Mouse (Mus musculus) intestine, embryonic 16.5 days (tissue): ENCODE data around the gene Esrrg. TPM values are rescaled to one million over a fixed set of nuclear protein-coding genes. Genes with fewer than 3 reads are reported as not detected.

Experiments used
- ATAC-seq: fragments of 200-750 bp; cut with Nextera tagmentation; 2 replicates; pipeline ENCODE4 v1.8.0; 2017; ENCODE audit warnings: moderate TSS enrichment, moderate library complexity
- H3K27ac ChIP-seq: fragments of 300-500 bp; sonication (generic); 2 replicates; pipeline ENCODE4 v1.5.1; 2014; ENCODE audit warnings: mild to moderate bottlenecking, low read length
- H3K27me3 ChIP-seq: fragments of 300-500 bp; sonication (generic); replicated peaks from 2 replicates; pipeline ENCODE4 v1.6.1; 2014; ENCODE audit warnings: low read length, control low read depth, mixed read lengths; ENCODE audit not compliant: control insufficient read depth, insufficient read depth
- H3K36me3 ChIP-seq: fragments of 300-500 bp; sonication (generic); 2 replicates; pipeline ENCODE4 v1.6.1; 2014; ENCODE audit warnings: low read length, control low read depth; ENCODE audit not compliant: control insufficient read depth, insufficient read depth
- H3K4me1 ChIP-seq: fragments of 300-500 bp; sonication (generic); 2 replicates; pipeline ENCODE4 v1.6.1; 2014; ENCODE audit warnings: low read length, control low read depth, mixed read lengths; ENCODE audit not compliant: control insufficient read depth, insufficient read depth
- H3K4me2 ChIP-seq: fragments of 300-500 bp; sonication (generic); 2 replicates; pipeline ENCODE4 v1.6.1; 2014; ENCODE audit warnings: low read depth, low read length, control low read depth
- H3K4me3 ChIP-seq: fragments of 300-500 bp; sonication (generic); 2 replicates; pipeline ENCODE4 v1.5.1; 2014; ENCODE audit warnings: mild to moderate bottlenecking, low read length
- H3K9ac ChIP-seq: fragments of 300-500 bp; sonication (generic); 2 replicates; pipeline ENCODE4 v1.6.1; 2014; ENCODE audit warnings: low read depth, low read length
- H3K9me3 ChIP-seq: fragments of 300-500 bp; sonication (generic); 2 replicates; pipeline ENCODE4 v1.6.1; 2016; ENCODE audit warnings: low read length, control low read depth; ENCODE audit not compliant: control insufficient read depth
- WGBS: fragments of 180-500 bp; shearing (Covaris S2); extraction: QIAGEN DNeasy Blood & Tissue Kit; methylation state at CpG from one replicate; pipeline ENCODE4 v1.1.7; 2014; 5-methylcytosine and 5-hydroxymethylcytosine counted together
- polyA plus RNA-seq: library from polyadenylated mRNA; unstranded; fragments of >200 nt; fragmentation: Nextera tagmentation; extraction: Ambion mirVana; gene quantifications from 2 replicates; pipeline ENCODE4 v1.2.1, GENCODE M21; 2015

The Esrrg gene
- polyA plus RNA-seq: 3.6 and 4.6 TPM in 2 replicates

DNA sequence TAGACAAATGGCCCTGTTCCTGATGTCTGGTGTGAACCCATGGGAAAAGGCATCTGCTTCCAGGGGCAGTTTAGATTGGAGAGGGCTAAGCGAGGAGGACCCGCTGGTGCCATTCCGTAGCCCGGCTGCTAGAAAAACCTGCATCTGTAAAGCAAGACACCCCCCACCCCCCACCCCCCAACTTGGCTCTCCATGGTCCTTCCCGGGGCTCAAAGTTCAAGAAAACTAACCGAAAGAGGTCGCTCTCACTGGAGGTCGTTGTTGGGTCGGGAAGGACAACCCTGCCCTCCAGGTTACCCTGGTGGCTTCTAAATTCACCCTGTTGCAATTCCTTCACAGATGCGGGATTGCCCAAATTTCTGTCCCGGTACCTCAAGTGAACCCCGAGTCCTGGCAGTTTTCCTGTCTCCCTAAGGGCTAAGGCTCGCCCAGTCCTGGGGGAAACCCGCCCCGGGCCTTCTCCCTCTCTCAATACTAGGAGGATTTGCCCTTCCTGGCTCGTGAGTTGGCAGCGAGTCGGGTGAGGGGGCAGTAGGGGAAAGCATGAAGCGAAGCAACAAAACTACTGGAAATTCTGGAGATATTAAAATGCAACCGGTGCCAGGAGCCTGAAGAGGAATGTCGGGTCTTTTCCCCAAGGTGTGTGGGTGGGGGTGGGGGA, at the start of gene Esrrg:
Esrrg (plus strand) TSS at position 531 of the 661 bp plus-strand sequence.
- Histone ChIP-seq H3K4me2 (peak within 1 kb of the TSS; percentile 73), H3K4me1 (peaks cover 19% of the 10 kb centered on the region), H3K4me3 (peak within 1 kb of the TSS; percentile 45), H3K9me3 (no peaks in the 10 kb centered on the region), H3K27me3 (peaks cover 37% of the 10 kb centered on the region), H3K27ac (no peak within 1 kb of the TSS), H3K9ac (peak within 1 kb of the TSS; percentile 57), H3K36me3 (no peaks in the 10 kb centered on the region)
- 5% methylated on average over 21 of the region's 21 CpGs for WGBS
- ATAC-seq: no peak

GRCm38 (mm10) chr1:187583982-187584381, 24.6 kb upstream of the Esrrg start:
- ATAC-seq: no peak
- 0 out of 2 replicates have a peak, but pooled peaks cover 6% of the 10 kb centered on the region for H3K4me1 ChIP-seq
- no peaks in the 10 kb centered on the region for H3K9me3 ChIP-seq
- H3K4me3 ChIP-seq: no peak overlapping the region
- H3K36me3 ChIP-seq: no peaks in the 10 kb centered on the region
- H3K27me3 ChIP-seq: no peaks in the 10 kb centered on the region
- no peak overlapping the region for H3K4me2 ChIP-seq
- H3K9ac ChIP-seq: no peak overlapping the region
- no peak overlapping the region for H3K27ac ChIP-seq

DNA sequence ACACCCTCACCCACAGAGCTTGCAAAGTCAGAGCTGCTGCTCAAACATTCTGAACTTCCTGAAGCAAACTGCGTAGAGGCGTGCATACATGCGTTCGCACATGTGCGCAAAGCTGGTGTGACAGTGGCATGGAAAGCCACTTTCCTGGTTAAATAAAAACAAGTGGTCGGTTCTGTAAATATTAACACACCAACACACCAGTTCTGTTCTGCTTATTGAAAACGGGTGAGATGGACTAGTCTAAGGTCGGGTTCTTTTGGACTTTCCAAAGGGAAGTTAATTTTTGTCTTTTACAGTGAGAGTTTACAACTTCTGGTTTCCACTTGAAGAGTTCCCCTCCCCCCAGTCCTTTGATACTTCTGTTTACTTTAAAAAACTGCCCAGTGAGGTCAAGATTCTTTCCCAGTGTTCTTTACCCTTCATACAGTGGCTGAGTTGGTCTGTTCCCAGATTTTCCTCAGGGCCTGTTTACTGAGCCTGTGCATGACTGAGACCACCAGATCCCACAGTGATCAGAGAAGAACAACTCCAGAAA, 22.0 kb upstream of the Esrrg start:
- H3K36me3 ChIP-seq: no peaks in the 10 kb centered on the region
- H3K4me1 ChIP-seq: 0 out of 2 replicates have a peak, but pooled peaks cover 6% of the 10 kb centered on the region
- no peak overlapping the region for H3K4me2 ChIP-seq
- ATAC-seq: peak; percentile 28; the same call in 1 of the 2 replicates
- H3K9me3 ChIP-seq: no peaks in the 10 kb centered on the region
- no peak overlapping the region for H3K9ac ChIP-seq
- no peaks in the 10 kb centered on the region for H3K27me3 ChIP-seq
- 73% methylated on average over 8 of the region's 8 CpGs for whole genome bisulfite sequencing
- no peak overlapping the region for H3K4me3 ChIP-seq
- no peak overlapping the region for H3K27ac ChIP-seq

- WGBS: 60% methylated on average over 2 of the region's 2 CpGs
- H3K27ac ChIP-seq: no peak overlapping the region
These were observed 5.6 kb upstream of the Esrrg start for GRCm38 (mm10) chr1:187602942-187603341.

GRCm38 (mm10) chr1:187604063-187604484, 4.5 kb upstream of the Esrrg start:
- 6% methylated on average over 11 of the region's 11 CpGs for WGBS
- Histone ChIP-seq H3K4me1 (peaks cover 16% of the 10 kb centered on the region), H3K4me2 (peak overlapping the region; percentile 50), H3K27me3 (peaks cover 33% of the 10 kb centered on the region), H3K27ac (no peak overlapping the region), H3K4me3 (peak overlapping the region; percentile 30), H3K9me3 (0 out of 2 replicates have a peak, but pooled peaks cover 4% of the 10 kb centered on the region), H3K36me3 (no peaks in the 10 kb centered on the region), H3K9ac (no peak overlapping the region)
- ATAC-seq: peak; percentile 49

More at GRCm38 (mm10) chr1:187602942-187603341, 5.6 kb upstream of the Esrrg start:
- H3K4me1 ChIP-seq: peaks cover 16% of the 10 kb centered on the region
- no peaks in the 10 kb centered on the region for H3K36me3 ChIP-seq
- no peak overlapping the region for H3K4me3 ChIP-seq
- no peak for ATAC-seq
- H3K4me2 ChIP-seq: no peak overlapping the region
- H3K9ac ChIP-seq: no peak overlapping the region
- peaks cover 30% of the 10 kb centered on the region for H3K27me3 ChIP-seq
- 0 out of 2 replicates have a peak, but pooled peaks cover 4% of the 10 kb centered on the region for H3K9me3 ChIP-seq

- 36% methylated on average over 24 of the region's 24 CpGs for WGBS
- Histone ChIP-seq H3K9ac (no peak overlapping the region), H3K4me3 (0 out of 2 replicates have a peak overlapping the region, but pooled peaks have one; percentile 18), H3K4me1 (peaks cover 17% of the 10 kb centered on the region), H3K27me3 (peaks cover 33% of the 10 kb centered on the region), H3K36me3 (no peaks in the 10 kb centered on the region), H3K9me3 (0 out of 2 replicates have a peak, but pooled peaks cover 4% of the 10 kb centered on the region), H3K27ac (no peak overlapping the region), H3K4me2 (peak overlapping the region; percentile 50; the same call in 1 of the 2 replicates)
- no peak for ATAC-seq
These were observed 3.8 kb upstream of the Esrrg start for GRCm38 (mm10) chr1:187604691-187605310.

GRCm38 (mm10) chr1:187605391-187606270, 3.0 kb upstream of the Esrrg start:
- no peak overlapping the region for H3K9ac ChIP-seq
- peaks cover 19% of the 10 kb centered on the region for H3K4me1 ChIP-seq
- no peaks in the 10 kb centered on the region for H3K36me3 ChIP-seq
- H3K4me2 ChIP-seq: peak overlapping the region; percentile 38
- no peak overlapping the region for H3K27ac ChIP-seq
- 7% methylated on average over 32 of the region's 32 CpGs for WGBS
- 0 out of 2 replicates have a peak, but pooled peaks cover 4% of the 10 kb centered on the region for H3K9me3 ChIP-seq
- H3K27me3 ChIP-seq: peaks cover 37% of the 10 kb centered on the region
- ATAC-seq: no peak
- H3K4me3 ChIP-seq: peak overlapping the region; percentile 18

DNA sequence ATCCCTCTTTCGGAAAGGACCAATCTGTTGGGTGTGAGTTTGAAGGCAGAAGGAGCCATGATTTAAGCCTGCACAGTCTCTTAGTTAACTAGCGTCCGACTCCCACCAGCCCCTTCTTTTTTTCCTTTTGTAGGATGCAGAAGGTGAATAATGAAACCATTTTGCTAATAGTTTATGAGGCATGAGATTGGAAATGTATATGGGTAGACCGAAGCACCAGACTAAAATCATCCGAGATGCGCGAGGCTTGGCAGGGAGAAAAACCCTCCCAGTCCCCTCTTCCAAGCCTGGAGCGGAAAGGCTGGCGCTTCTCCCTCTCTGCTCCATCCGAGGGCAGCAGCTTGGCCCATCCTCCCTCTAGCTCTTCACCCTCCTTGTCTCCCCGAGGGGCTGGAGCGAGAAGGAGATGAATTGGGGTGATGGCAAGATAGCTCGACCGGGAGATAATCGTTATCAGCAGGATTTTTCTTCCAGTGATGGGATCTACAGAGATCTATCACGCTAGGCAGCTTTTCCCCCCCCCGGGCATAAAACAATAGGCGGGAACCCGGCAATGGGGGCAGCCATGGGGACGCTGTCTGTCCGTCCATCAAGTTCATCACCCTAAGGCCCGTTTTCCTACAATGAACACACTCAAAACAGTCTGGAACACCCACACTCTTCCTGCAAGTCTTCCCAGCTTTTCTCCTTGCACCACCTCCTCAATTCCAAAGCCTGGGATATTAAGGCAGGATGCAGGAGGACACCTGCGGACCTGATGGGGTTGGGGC, 2.1 kb upstream of the Esrrg start:
- no peaks in the 10 kb centered on the region for H3K36me3 ChIP-seq
- no peak overlapping the region for H3K27ac ChIP-seq
- H3K27me3 ChIP-seq: peaks cover 37% of the 10 kb centered on the region
- H3K9me3 ChIP-seq: no peaks in the 10 kb centered on the region
- H3K4me2 ChIP-seq: no peak overlapping the region
- ATAC-seq: no peak
- no peak overlapping the region for H3K9ac ChIP-seq
- 14% methylated on average over 23 of the region's 23 CpGs for WGBS
- peaks cover 19% of the 10 kb centered on the region for H3K4me1 ChIP-seq
- H3K4me3 ChIP-seq: no peak overlapping the region
